In the genomic region with DNA sequence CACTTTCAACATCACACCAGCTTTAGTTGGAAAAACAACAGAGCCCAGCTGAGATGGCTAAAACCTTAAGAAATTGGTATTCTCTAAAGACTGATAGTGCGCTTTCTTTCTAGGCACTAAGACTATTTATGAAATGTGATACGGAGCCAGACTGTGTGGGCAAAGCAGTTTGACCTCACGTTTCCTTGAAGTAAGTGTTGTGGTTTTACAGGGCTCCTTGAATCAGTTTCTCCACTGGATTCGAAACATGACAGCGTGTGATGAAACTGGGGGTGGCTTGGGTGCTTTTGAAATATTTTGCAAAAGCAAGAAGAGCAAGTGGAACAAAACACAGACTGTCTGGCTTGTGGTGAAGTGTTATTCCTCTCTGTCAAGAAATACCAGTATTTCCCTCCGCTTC, we compare ENCODE assay signal across 40 mouse cellular contexts. TPM values are rescaled to one million over a fixed set of nuclear protein-coding genes. Genes with fewer than 3 reads are reported as not detected.
DNase-seq lines count a peak whose midpoint lies in the region; ATAC-seq lines count a peak whose summit lies in the region.
"Had no signal": no experiment of that assay in that cellular context is flagged by ENCODE, and none has a peak within 500 bp of the region (broad histone marks: within the 10 kb centered on the region; RNA-seq: fewer than 3 reads in every experiment).

No protein-coding gene starts in this region.

- H3K27ac ChIP-seq in embryonic facial prominence, embryonic 11.5 days (replicated peaks; ENCODE audit: low read depth, low read length): no peak overlapping the region
- no peak overlapping the region for H3K27ac ChIP-seq in embryonic facial prominence, embryonic 10.5 days (replicated peaks)
- H3K27ac ChIP-seq: embryonic facial prominence, embryonic 15.5 days; forebrain, embryonic 13.5 days; heart, embryonic 13.5 days; hindbrain, embryonic 10.5 days; hindbrain, embryonic 15.5 days; intestine, embryonic 15.5 days; layer of hippocampus, adult 2 months; limb, embryonic 10.5 days; limb, embryonic 15.5 days; liver, embryonic 13.5 days; neural tube, embryonic 15.5 days had no signal

- no peak overlapping the region for H3K4me2 ChIP-seq in embryonic facial prominence, embryonic 11.5 days (ENCODE audit: low read depth, low read length)
- H3K4me2 ChIP-seq: embryonic facial prominence, embryonic 15.5 days; heart, embryonic 13.5 days; intestine, embryonic 15.5 days; limb, embryonic 15.5 days; liver, embryonic 13.5 days; neural tube, embryonic 15.5 days had no signal

- peak; percentile 2 for DNase-seq in embryonic facial prominence, embryonic 11.5 days (ENCODE audit: low spot score)
- DNase-seq in embryonic facial prominence, embryonic 10.5 days (ENCODE audit: low spot score): no peak
- peak; percentile 16 to 23 for DNase-seq in right cerebral cortex, adult 2 months (ENCODE audit: low spot score in 2 of 2)
- DNase-seq in right cerebral cortex, postnatal 4 days: no peak
- peak; percentile 43 for DNase-seq in fibroblast of lung, adult 2 months (ENCODE audit: low read depth)
- DNase-seq in thymus, postnatal 36 days: no peak
- DNase-seq in adrenal gland, adult (ENCODE audit: inconsistent age in 2 of 2, low spot score in 1 of 2): no peak
- DNase-seq: adrenal gland, postnatal 10 days; cerebellum, adult 11-12 months; cerebellum, adult 9-11 months; heart, adult 18-20 months; heart, postnatal 10 days; kidney, adult 2 months; kidney, postnatal 36 days; liver, embryonic 13.5 days; lung, adult 18-20 months; lung, postnatal 4 days had no signal

- no peak for ATAC-seq in embryonic facial prominence, embryonic 11.5 days (replicated peaks; ENCODE audit: insufficient number of reproducible peaks, low FRiP score, low TSS enrichment, low read depth)
- peak; percentile 48 for ATAC-seq in megakaryocyte progenitor cell, adult 5-6 weeks (replicated peaks; ENCODE audit: poor library complexity)
- ATAC-seq: lung, postnatal 0 days had no signal

- no peak overlapping the region for H3K9ac ChIP-seq in embryonic facial prominence, embryonic 11.5 days (replicated peaks; ENCODE audit: low read length)
- H3K9ac ChIP-seq: embryonic facial prominence, embryonic 15.5 days; forebrain, embryonic 13.5 days; heart, embryonic 13.5 days; hindbrain, embryonic 15.5 days; intestine, embryonic 15.5 days; limb, embryonic 15.5 days; liver, embryonic 13.5 days; midbrain, embryonic 15.5 days; neural tube, embryonic 15.5 days had no signal

- no peaks in the 10 kb centered on the region for H3K4me1 ChIP-seq in embryonic facial prominence, embryonic 11.5 days (ENCODE audit: control insufficient read depth, insufficient read depth, low read length)
- H3K4me1 ChIP-seq in embryonic facial prominence, embryonic 10.5 days: 0 out of 2 replicates have a peak, but pooled peaks cover 5% of the 10 kb centered on the region
- H3K4me1 ChIP-seq: embryonic facial prominence, embryonic 15.5 days; hindbrain, embryonic 10.5 days; hindbrain, embryonic 15.5 days; intestine, embryonic 15.5 days; limb, embryonic 10.5 days; limb, embryonic 15.5 days; liver, embryonic 13.5 days; midbrain, embryonic 15.5 days; neural tube, embryonic 15.5 days had no signal

- no peaks in the 10 kb centered on the region for H3K36me3 ChIP-seq in embryonic facial prominence, embryonic 11.5 days (replicated peaks; ENCODE audit: control insufficient read depth, insufficient read depth, low read depth, low read length)
- no peaks in the 10 kb centered on the region for H3K36me3 ChIP-seq in embryonic facial prominence, embryonic 10.5 days (replicated peaks)
- H3K36me3 ChIP-seq: embryonic facial prominence, embryonic 15.5 days; heart, embryonic 13.5 days; hindbrain, embryonic 10.5 days; hindbrain, embryonic 15.5 days; intestine, embryonic 15.5 days; limb, embryonic 10.5 days; limb, embryonic 15.5 days; liver, embryonic 13.5 days; midbrain, embryonic 15.5 days; neural tube, embryonic 15.5 days had no signal

- no peaks in the 10 kb centered on the region for H3K9me3 ChIP-seq in embryonic facial prominence, embryonic 11.5 days (replicated peaks; ENCODE audit: control insufficient read depth, low read length)
- H3K9me3 ChIP-seq in embryonic facial prominence, embryonic 10.5 days: no peaks in the 10 kb centered on the region
- H3K9me3 ChIP-seq: embryonic facial prominence, embryonic 15.5 days; forebrain, embryonic 13.5 days; heart, embryonic 13.5 days; hindbrain, embryonic 10.5 days; hindbrain, embryonic 15.5 days; intestine, embryonic 15.5 days; limb, embryonic 10.5 days; limb, embryonic 15.5 days; liver, embryonic 13.5 days; midbrain, embryonic 15.5 days; neural tube, embryonic 15.5 days had no signal

- no peak overlapping the region for H3K4me3 ChIP-seq in embryonic facial prominence, embryonic 11.5 days (ENCODE audit: low read depth, low read length)
- no peak overlapping the region for H3K4me3 ChIP-seq in embryonic facial prominence, embryonic 10.5 days
- H3K4me3 ChIP-seq: embryonic facial prominence, embryonic 15.5 days; forebrain, embryonic 13.5 days; heart, embryonic 13.5 days; hindbrain, embryonic 10.5 days; hindbrain, embryonic 15.5 days; intestine, embryonic 15.5 days; layer of hippocampus, adult 2 months; limb, embryonic 10.5 days; limb, embryonic 15.5 days; liver, embryonic 13.5 days; midbrain, embryonic 15.5 days; neural tube, embryonic 15.5 days had no signal

- H3K27me3 ChIP-seq in embryonic facial prominence, embryonic 11.5 days (ENCODE audit: control insufficient read depth, insufficient read depth, low read length): no peaks in the 10 kb centered on the region
- no peaks in the 10 kb centered on the region for H3K27me3 ChIP-seq in embryonic facial prominence, embryonic 10.5 days (replicated peaks; ENCODE audit: low read depth, poor library complexity, severe bottlenecking)
- H3K27me3 ChIP-seq: embryonic facial prominence, embryonic 15.5 days; forebrain, embryonic 13.5 days; heart, embryonic 13.5 days; hindbrain, embryonic 15.5 days; intestine, embryonic 15.5 days; limb, embryonic 15.5 days; liver, embryonic 13.5 days; midbrain, embryonic 15.5 days; neural tube, embryonic 15.5 days had no signal

- 67% methylated on average over 6 of the region's 6 CpGs for WGBS in embryonic facial prominence, embryonic 11.5 days
- WGBS in embryonic facial prominence, embryonic 10.5 days: 74% methylated on average over 6 of the region's 6 CpGs

RNA-seq across cellular contexts. Expression of a gene that starts 16.3 kb away (rescaled TPM):
- polyA plus RNA-seq in embryonic facial prominence, embryonic 11.5 days (2014; fragmentation: Nextera tagmentation; extraction: Ambion mirVana): not detected in 2 replicates
- polyA plus RNA-seq in embryonic facial prominence, embryonic 10.5 days (2016; fragmentation: Nextera tagmentation; extraction: Ambion mirVana): not detected in 2 replicates
- total RNA-seq in megakaryocyte progenitor cell, adult 5-6 weeks (2015): not detected in 2 replicates
- total RNA-seq in megakaryocyte progenitor cell, adult 5-6 weeks (2017): not detected in 2 replicates
- total RNA-seq: adrenal gland, postnatal 10 days; ES-E14; gastrocnemius, adult 8-10 months; heart, adult 18-20 months; heart, postnatal 10 days; layer of hippocampus, adult 2 months; layer of hippocampus, postnatal 14 days; left cerebral cortex, adult 8-10 months; megakaryocyte-erythroid progenitor cell, adult 5-6 weeks had no signal
- polyA plus RNA-seq: forebrain, embryonic 13.5 days; heart, embryonic 13.5 days; hindbrain, embryonic 10.5 days; hindbrain, embryonic 15.5 days; intestine, embryonic 15.5 days; kidney, adult 2 months; kidney, embryonic 16.5 days; limb, embryonic 10.5 days; limb, embryonic 15.5 days; liver, embryonic 13.5 days; midbrain, embryonic 15.5 days; neural tube, embryonic 15.5 days; small intestine, adult 2 months; stomach, embryonic 14.5 days; testis, adult 2 months had no signal

RNA-seq across cellular contexts. Expression of a gene that starts 17.8 kb away (rescaled TPM):
- polyA plus RNA-seq in embryonic facial prominence, embryonic 11.5 days (2014; fragmentation: Nextera tagmentation; extraction: Ambion mirVana): not detected in 2 replicates
- polyA plus RNA-seq in embryonic facial prominence, embryonic 10.5 days (2016; fragmentation: Nextera tagmentation; extraction: Ambion mirVana): not detected in 2 replicates
- total RNA-seq in megakaryocyte progenitor cell, adult 5-6 weeks (2015): not detected in 2 replicates
- total RNA-seq in megakaryocyte progenitor cell, adult 5-6 weeks (2017): not detected in 2 replicates
- total RNA-seq: adrenal gland, postnatal 10 days; ES-E14; gastrocnemius, adult 8-10 months; heart, adult 18-20 months; heart, postnatal 10 days; layer of hippocampus, adult 2 months; layer of hippocampus, postnatal 14 days; left cerebral cortex, adult 8-10 months; megakaryocyte-erythroid progenitor cell, adult 5-6 weeks had no signal
- polyA plus RNA-seq: forebrain, embryonic 13.5 days; frontal cortex, adult 2 months; heart, embryonic 13.5 days; hindbrain, embryonic 10.5 days; hindbrain, embryonic 15.5 days; intestine, embryonic 15.5 days; kidney, adult 2 months; kidney, embryonic 16.5 days; limb, embryonic 10.5 days; limb, embryonic 15.5 days; liver, embryonic 13.5 days; lung, postnatal 0 days; midbrain, embryonic 15.5 days; neural tube, embryonic 15.5 days; small intestine, adult 2 months; stomach, embryonic 14.5 days; testis, adult 2 months had no signal

RNA-seq across cellular contexts. Expression of a gene that starts 32.3 kb away (rescaled TPM):
- polyA plus RNA-seq in embryonic facial prominence, embryonic 11.5 days (2014; fragmentation: Nextera tagmentation; extraction: Ambion mirVana): not detected in 2 replicates
- not detected in 2 replicates for polyA plus RNA-seq in embryonic facial prominence, embryonic 10.5 days (2016; fragmentation: Nextera tagmentation; extraction: Ambion mirVana)
- not detected in 2 replicates for total RNA-seq in megakaryocyte progenitor cell, adult 5-6 weeks (2015)
- total RNA-seq in megakaryocyte progenitor cell, adult 5-6 weeks (2017): not detected in 2 replicates
- total RNA-seq: adrenal gland, postnatal 10 days; gastrocnemius, adult 8-10 months; heart, adult 18-20 months; heart, postnatal 10 days; layer of hippocampus, adult 2 months; layer of hippocampus, postnatal 14 days; left cerebral cortex, adult 8-10 months; megakaryocyte-erythroid progenitor cell, adult 5-6 weeks had no signal
- polyA plus RNA-seq: forebrain, embryonic 13.5 days; heart, embryonic 13.5 days; hindbrain, embryonic 10.5 days; hindbrain, embryonic 15.5 days; intestine, embryonic 15.5 days; kidney, adult 2 months; kidney, embryonic 16.5 days; limb, embryonic 10.5 days; limb, embryonic 15.5 days; liver, embryonic 13.5 days; midbrain, embryonic 15.5 days; neural tube, embryonic 15.5 days; small intestine, adult 2 months; stomach, embryonic 14.5 days; testis, adult 2 months had no signal

RNA-seq across cellular contexts. Expression of a gene that starts 34.7 kb away (rescaled TPM):
- not detected in 2 replicates for polyA plus RNA-seq in embryonic facial prominence, embryonic 11.5 days (2014; fragmentation: Nextera tagmentation; extraction: Ambion mirVana)
- not detected in 2 replicates for polyA plus RNA-seq in embryonic facial prominence, embryonic 10.5 days (2016; fragmentation: Nextera tagmentation; extraction: Ambion mirVana)
- not detected in 2 replicates for total RNA-seq in megakaryocyte progenitor cell, adult 5-6 weeks (2015)
- total RNA-seq in megakaryocyte progenitor cell, adult 5-6 weeks (2017): not detected in 2 replicates
- total RNA-seq: adrenal gland, postnatal 10 days; ES-E14; gastrocnemius, adult 8-10 months; heart, adult 18-20 months; heart, postnatal 10 days; layer of hippocampus, adult 2 months; layer of hippocampus, postnatal 14 days; left cerebral cortex, adult 8-10 months; megakaryocyte-erythroid progenitor cell, adult 5-6 weeks had no signal
- polyA plus RNA-seq: forebrain, embryonic 13.5 days; frontal cortex, adult 2 months; heart, embryonic 13.5 days; hindbrain, embryonic 10.5 days; hindbrain, embryonic 15.5 days; intestine, embryonic 15.5 days; kidney, adult 2 months; kidney, embryonic 16.5 days; limb, embryonic 10.5 days; limb, embryonic 15.5 days; liver, embryonic 13.5 days; lung, postnatal 0 days; midbrain, embryonic 15.5 days; neural tube, embryonic 15.5 days; small intestine, adult 2 months; stomach, embryonic 14.5 days; testis, adult 2 months had no signal

RNA-seq across cellular contexts. Expression of a gene that starts 38.8 kb away (rescaled TPM):
- 0.35 and 0.60 TPM in 2 replicates for polyA plus RNA-seq in embryonic facial prominence, embryonic 11.5 days (2014; fragmentation: Nextera tagmentation; extraction: Ambion mirVana)
- polyA plus RNA-seq in embryonic facial prominence, embryonic 10.5 days (2016; fragmentation: Nextera tagmentation; extraction: Ambion mirVana): 0.25 and 0.30 TPM in 2 replicates
- not detected in 2 replicates for total RNA-seq in megakaryocyte progenitor cell, adult 5-6 weeks (2015)
- total RNA-seq in megakaryocyte progenitor cell, adult 5-6 weeks (2017): not detected in 2 replicates
- total RNA-seq: megakaryocyte-erythroid progenitor cell, adult 5-6 weeks had no signal

Comparison
In these comparisons a context has a peak if more than half of its experiments do, and no peak if none do; other contexts are left out.
1. DNase-seq: peak in embryonic facial prominence, embryonic 11.5 days (single experiment), right cerebral cortex, adult 2 months (2 of 2) and fibroblast of lung, adult 2 months (single experiment); none in embryonic facial prominence, embryonic 10.5 days (single experiment), right cerebral cortex, postnatal 4 days (single experiment), thymus, postnatal 36 days (0 of 2) and adrenal gland, adult (0 of 2).